Mouse (Mus musculus): ENCODE measurements around the gene Cmtm4.

- no peak for TF ChIP-seq CTCF (IDR thresholded peaks at IDR 0.05; ENCODE audit: borderline replicate concordance, control insufficient read depth, extremely low read depth, insufficient read depth, low read length, poor library complexity)
- TF ChIP-seq POLR2A (IDR thresholded peaks at IDR 0.05; ENCODE audit: control insufficient read depth, extremely low read depth, insufficient read depth, low read length, poor library complexity) = no peak
Measured at GRCm38 (mm10) chr8:104369591-104369990, 26.0 kb downstream of the Cmtm4 start.

All from thymus, adult 2 months (tissue).